Mouse (Mus musculus) spleen, adult 2 months (tissue): Measurements from ENCODE around the gene Rbm25. TPM values are rescaled to one million over a fixed set of nuclear protein-coding genes. Genes with fewer than 3 reads are reported as not detected.

ENCODE experiments used
- DNase-seq, 2 experiments: peaks; one replicate each; pipeline versions ENCODE4 v3.0.0 to v3.0.0-alpha.2; 2012 to 2021; ENCODE audit warnings: low spot score in 2 of 2, low read depth in 1 of 2
- H3K27ac ChIP-seq: fragments of 200-500 bp; 2 replicates; pipeline ENCODE4 v1.5.1; 2012; ENCODE audit warnings: low read length, inconsistent platforms; ENCODE audit not compliant: insufficient read depth
- H3K27me3 ChIP-seq: fragments of 200-500 bp; 2 replicates; pipeline ENCODE4 v1.6.1; 2012; ENCODE audit warnings: mild to moderate bottlenecking, moderate library complexity, low read length, inconsistent platforms; ENCODE audit not compliant: control insufficient read depth, insufficient read depth
- H3K36me3 ChIP-seq: fragments of 200-500 bp; 2 replicates; pipeline ENCODE4 v1.6.1; 2012; ENCODE audit warnings: mild to moderate bottlenecking, low read length, inconsistent platforms; ENCODE audit not compliant: control insufficient read depth, insufficient read depth
- H3K4me1 ChIP-seq: fragments of 200-500 bp; 2 replicates; pipeline ENCODE4 v1.6.1; 2011; ENCODE audit warnings: inconsistent platforms; ENCODE audit not compliant: control insufficient read depth, insufficient read depth, insufficient read length
- H3K4me3 ChIP-seq: fragments of 200-500 bp; 2 replicates; pipeline ENCODE4 v1.5.1; 2011; ENCODE audit warnings: mild to moderate bottlenecking, inconsistent platforms; ENCODE audit not compliant: insufficient read depth, insufficient read length; ENCODE audit errors: extremely low read depth
- CTCF ChIP-seq: fragments of 200-500 bp; IDR thresholded peaks from 2 replicates; pipeline ENCODE4 v1.5.1; 2011; ENCODE audit warnings: mild to moderate bottlenecking, inconsistent platforms; ENCODE audit not compliant: insufficient read depth, insufficient read length, insufficient replicate concordance; ENCODE audit errors: extremely low read depth
- POLR2A ChIP-seq: fragments of 200-500 bp; IDR thresholded peaks from 2 replicates; pipeline ENCODE4 v1.6.1; 2011; ENCODE audit warnings: low read depth, low read length, inconsistent platforms
- WGBS: fragments of 180-500 bp; shearing (Covaris S2); methylation state at CpG from one replicate; pipeline ENCODE4 v1.1.7; 2018; 5-methylcytosine and 5-hydroxymethylcytosine counted together
- polyA plus RNA-seq: library from polyadenylated mRNA; depleted of rRNA; stranded (reverse); fragments of >200 nt; gene quantifications from 2 replicates; pipeline ENCODE4 v1.2.3, GENCODE M21; 2012

Rbm25 gene
- polyA plus RNA-seq, 1 experiment, result 20.2 TPM

- H3K36me3 ChIP-seq, result peaks cover 24% of the 10 kb centered on the region
- no peak overlapping the region for H3K27ac ChIP-seq
- no peaks in the 10 kb centered on the region for H3K4me1 ChIP-seq
- TF ChIP-seq CTCF (no peak), POLR2A (no peak)
- H3K27me3 ChIP-seq, result no peaks in the 10 kb centered on the region
- DNase-seq, result no peak
- 73% methylated on average over 3 of the region's 3 CpGs for WGBS
- H3K4me3 ChIP-seq, result no peak overlapping the region
These were observed 19.3 kb downstream of the Rbm25 start for GRCm38 (mm10) chr12:83650346-83650745.

DNA sequence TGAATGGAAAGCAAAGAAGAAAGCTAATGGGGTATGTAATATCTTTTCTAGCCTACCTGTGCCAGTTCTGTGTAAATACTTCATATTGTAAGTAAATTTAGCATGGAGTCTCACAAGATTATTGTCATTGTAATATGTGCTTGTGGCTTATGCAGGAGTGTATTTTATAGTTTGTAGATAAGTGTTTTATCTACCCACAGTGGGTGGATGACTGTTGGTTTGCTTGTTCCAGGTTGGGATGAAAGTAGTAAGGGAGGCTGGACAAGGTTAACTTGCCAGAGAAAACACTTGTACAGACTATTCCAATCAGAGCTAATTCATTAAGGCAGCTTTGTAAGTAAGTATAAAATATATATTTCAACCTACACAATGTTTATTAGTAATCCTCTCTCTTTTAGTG lies 20.4 kb downstream of the Rbm25 start:
- TF ChIP-seq CTCF (no peak), POLR2A (no peak)
- H3K36me3 ChIP-seq, result peaks cover 22% of the 10 kb centered on the region

DNA sequence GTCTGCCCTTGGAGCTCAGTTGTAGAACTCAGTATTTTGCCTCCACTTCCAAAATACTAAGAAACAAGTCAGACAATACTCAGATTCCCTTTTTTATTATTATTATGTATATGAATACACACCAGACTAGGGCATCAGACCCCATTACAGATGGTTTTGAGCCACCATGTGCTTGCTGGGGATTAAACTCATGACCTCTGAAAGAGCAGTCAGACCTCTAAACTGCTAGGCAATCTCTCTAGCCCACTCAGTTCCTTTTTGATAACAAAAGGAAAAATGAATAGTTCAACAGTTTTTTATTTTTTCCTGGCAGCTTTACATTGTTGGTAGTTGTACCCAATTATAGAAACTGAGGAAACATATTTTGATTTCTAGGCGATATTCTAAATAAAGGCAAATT lies 54.4 kb downstream of the Rbm25 start:
- Histone ChIP-seq H3K27me3 (no peaks in the 10 kb centered on the region), H3K27ac (no peak overlapping the region), H3K36me3 (peaks cover 7% of the 10 kb centered on the region), H3K4me1 (no peaks in the 10 kb centered on the region), H3K4me3 (no peak overlapping the region)
- no peak for DNase-seq
- 86% methylated on average over 1 of the region's 1 CpGs for WGBS
- TF ChIP-seq POLR2A, result no peak
- TF ChIP-seq CTCF, result no peak

More for the DNA sequence above, 20.4 kb downstream of the Rbm25 start:
- Histone ChIP-seq H3K4me3 (no peak overlapping the region), H3K4me1 (no peaks in the 10 kb centered on the region), H3K27me3 (no peaks in the 10 kb centered on the region), H3K27ac (no peak overlapping the region)
- no peak for DNase-seq

- H3K27ac ChIP-seq, result no peak overlapping the region
- H3K4me3 ChIP-seq, result no peak overlapping the region
- no peaks in the 10 kb centered on the region for H3K4me1 ChIP-seq
- DNase-seq, result no peak
- no peaks in the 10 kb centered on the region for H3K27me3 ChIP-seq
- 89% methylated on average over 9 of the region's 9 CpGs for WGBS
- H3K36me3 ChIP-seq, result peaks cover 5% of the 10 kb centered on the region
- no peak for TF ChIP-seq POLR2A
- TF ChIP-seq CTCF, result no peak
These were observed 55.7 kb downstream of the Rbm25 start for GRCm38 (mm10) chr12:83686575-83687350.

DNA sequence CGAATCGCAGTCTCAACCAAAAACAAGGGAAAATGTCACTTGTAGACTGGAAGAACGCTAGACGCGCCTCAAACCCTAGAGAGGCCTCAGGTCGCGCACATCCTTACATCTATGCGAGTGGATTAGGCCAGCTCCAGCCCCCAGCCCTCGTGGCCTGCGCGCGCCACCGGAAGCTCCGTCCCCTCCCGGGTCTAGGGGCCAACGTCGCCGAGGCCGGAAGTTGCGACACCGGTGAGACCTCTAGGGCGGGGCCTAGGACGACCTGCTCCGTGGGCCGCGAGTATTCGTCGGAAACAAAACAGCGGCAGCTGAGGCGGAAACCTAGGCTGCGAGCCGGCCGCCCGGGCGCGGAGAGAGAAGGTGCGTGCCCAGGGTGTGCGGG lies 56.9 kb downstream of the Rbm25 start, which contains the start of gene Psen1:
Gene Psen1 (plus strand): TSS at position 219 of the 382 bp plus-strand sequence.
- DNase-seq, result peak; percentile 87 to 92
- H3K36me3 ChIP-seq, result no peaks in the 10 kb centered on the region
- H3K4me3 ChIP-seq, result peak within 1 kb of the TSS; percentile 95
- H3K27me3 ChIP-seq, result no peaks in the 10 kb centered on the region
- peak; percentile 70 for TF ChIP-seq POLR2A
- TF ChIP-seq CTCF, result no peak
- peak within 1 kb of the TSS; percentile 94 for H3K27ac ChIP-seq
- WGBS, result 0% methylated on average over 38 of the region's 38 CpGs
- no peaks in the 10 kb centered on the region for H3K4me1 ChIP-seq

- H3K27ac ChIP-seq, result peak overlapping the region; percentile 94
- under 1% methylated on average over 49 of the region's 49 CpGs for WGBS
- H3K27me3 ChIP-seq, result no peaks in the 10 kb centered on the region
- peak in 1 of 2 experiments; percentile 23 for DNase-seq
- peak overlapping the region; percentile 95 for H3K4me3 ChIP-seq
- TF ChIP-seq POLR2A (no peak), CTCF (no peak)
- H3K36me3 ChIP-seq, result no peaks in the 10 kb centered on the region
- H3K4me1 ChIP-seq, result no peaks in the 10 kb centered on the region
These were observed 57.5 kb downstream of the Rbm25 start for GRCm38 (mm10) chr12:83688316-83689086.
